Mouse (Mus musculus) c-Kit-positive CD71-positive TER-119-positive erythroid progenitor cells, embryonic 14.5 days (primary cell): ENCODE results near the gene Gga2.

Experiments
- DNase-seq: peaks from one replicate; pipeline ENCODE4 v3.0.0-alpha.2; 2013; ENCODE audit warnings: low spot score

Gga2 gene

DNA sequence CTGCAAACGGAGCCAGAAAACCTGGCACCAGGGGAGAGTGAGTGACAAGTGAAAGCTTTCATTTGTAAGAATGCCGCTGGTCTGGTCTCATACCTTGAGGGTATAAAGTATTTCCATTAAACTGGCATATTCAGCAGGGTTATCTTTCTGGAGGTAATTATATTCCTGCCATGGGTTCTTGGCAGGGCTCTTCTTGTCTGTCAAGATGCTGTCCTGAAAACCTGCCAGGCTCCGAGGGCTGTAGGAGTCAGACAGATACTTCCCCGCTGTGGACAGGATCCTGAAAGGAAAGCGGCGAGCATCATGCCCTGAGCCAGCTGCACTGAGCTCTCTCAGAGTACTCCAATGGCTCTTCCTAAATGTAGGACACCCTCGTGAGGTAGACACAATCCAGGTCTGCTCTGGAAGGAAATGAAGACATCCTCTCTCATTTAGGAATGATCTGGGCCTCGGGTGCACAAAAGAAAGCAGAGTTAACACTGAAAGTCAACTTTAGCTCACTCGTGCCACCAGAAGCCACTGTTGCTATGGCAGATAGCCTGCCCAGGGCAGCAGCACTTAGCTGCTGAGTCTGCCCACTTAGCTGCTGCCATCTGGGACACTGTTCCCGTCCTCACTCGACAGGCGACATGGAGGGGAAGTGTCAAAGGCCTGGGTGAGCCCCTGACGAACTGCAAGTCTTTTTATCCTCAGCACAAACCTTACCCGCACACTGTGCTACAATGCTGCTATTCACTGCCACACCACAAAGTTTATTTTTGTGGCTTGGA lies 84.0 kb downstream of the Gga2 start:
- no peak for DNase-seq
